Mouse (Mus musculus) brain, embryonic 14.5 days (tissue): ENCODE measurements at regions not wholly inside any gene's neighbourhood (a gene's known extent, or its start where the extent isn't known, plus 50 kb on each side); places are given as distances from the start of the nearest gene placed in this dataset.

ENCODE experiments used
- CTCF ChIP-seq: fragments of 200-500 bp; IDR thresholded peaks from 2 replicates; pipeline ENCODE4 v1.5.1; 2012; ENCODE audit warnings: inconsistent platforms, mild to moderate bottlenecking, moderate library complexity, borderline replicate concordance; ENCODE audit not compliant: insufficient read depth, insufficient read length; ENCODE audit errors: extremely low read depth
- POLR2A ChIP-seq: fragments of 200-500 bp; IDR thresholded peaks from 2 replicates; pipeline ENCODE4 v1.6.1; 2012; ENCODE audit warnings: mild to moderate bottlenecking, inconsistent platforms, borderline replicate concordance; ENCODE audit not compliant: poor library complexity, insufficient read depth, insufficient read length, severe bottlenecking; ENCODE audit errors: extremely low read depth

GRCm38 (mm10) chr3:49807721-49808120, 50.6 kb upstream of the Pcdh18 start:
- TF ChIP-seq POLR2A (no peak), CTCF (no peak)
